Mouse (Mus musculus): ENCODE data around the gene Ldb2.

The Ldb2 gene

DNA sequence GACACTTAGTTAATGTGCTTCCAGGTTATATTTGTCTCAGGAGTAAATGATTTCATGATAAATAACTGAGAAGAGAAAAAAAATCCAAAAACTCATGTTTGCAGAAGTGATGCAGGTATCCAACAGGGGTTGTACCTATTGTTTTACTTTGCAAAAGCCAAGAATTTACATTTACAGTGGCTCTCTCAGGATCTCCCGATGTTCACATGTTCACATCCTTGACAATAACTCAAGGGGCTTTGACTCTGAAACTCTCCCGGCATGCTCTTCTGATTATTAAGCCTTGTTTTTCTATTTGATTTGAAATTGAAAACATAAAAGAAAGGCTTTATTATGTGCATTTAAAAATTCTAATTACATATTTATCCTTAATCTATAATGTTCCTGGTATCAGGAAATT is 260.8 kb downstream of the Ldb2 start:
- no peak for DNase-seq

DNA sequence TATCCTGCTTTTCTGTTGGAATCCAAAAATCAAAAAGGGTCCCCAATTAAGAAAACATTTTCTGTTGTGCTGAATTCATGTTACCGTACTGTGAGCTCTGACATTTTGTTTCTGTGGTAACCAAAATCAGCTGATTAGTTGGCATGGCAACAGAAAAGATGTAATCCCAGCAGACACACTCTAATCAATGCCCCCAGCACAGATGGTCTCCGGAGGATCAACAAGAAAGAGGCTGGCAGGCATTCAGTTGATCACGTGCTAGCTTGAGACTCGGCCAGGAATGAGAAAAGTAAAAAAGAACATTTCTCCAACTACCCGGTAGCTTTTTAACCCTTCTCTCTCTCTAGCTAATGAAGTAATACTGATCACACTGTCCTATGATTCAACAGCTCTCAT is 261.5 kb downstream of the Ldb2 start:
- DNase-seq = peak in 1 of 2 experiments; percentile 15

- no peak for DNase-seq
Measured at GRCm38 (mm10) chr5:44537316-44537999, 262.0 kb downstream of the Ldb2 start.

DNA sequence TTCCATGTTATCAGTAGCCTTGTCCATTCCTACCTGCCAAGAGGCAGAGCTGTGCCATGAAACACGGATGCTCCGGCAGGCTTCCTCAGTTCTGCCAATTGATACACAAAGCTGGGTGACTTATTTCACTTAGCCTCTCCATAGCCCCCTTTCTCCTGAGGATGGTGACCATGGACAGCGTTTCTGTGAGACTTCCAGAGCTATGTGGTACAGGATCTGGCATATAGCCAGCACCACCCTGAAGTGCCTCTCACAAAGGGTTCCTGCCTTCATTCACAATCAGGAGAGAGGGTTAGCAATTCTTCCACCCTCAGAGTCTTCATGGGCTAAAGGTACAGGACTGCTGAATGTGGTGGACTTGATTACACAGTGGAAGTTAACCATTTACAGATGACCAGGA is 270.0 kb downstream of the Ldb2 start:
- no peak for DNase-seq

GRCm38 (mm10) chr5:44529001-44529400 is 270.5 kb downstream of the Ldb2 start:
- DNase-seq = no peak

- DNase-seq = no peak
Measured at GRCm38 (mm10) chr5:44505221-44505620, 294.3 kb downstream of the Ldb2 start.

- no peak for DNase-seq
Measured at GRCm38 (mm10) chr5:44504786-44505185, 294.7 kb downstream of the Ldb2 start.

- no peak for DNase-seq
Measured at GRCm38 (mm10) chr5:44498229-44498628, 301.3 kb downstream of the Ldb2 start.

- peak in 1 of 2 experiments; percentile 11 for DNase-seq
Measured at GRCm38 (mm10) chr5:44496854-44497253, 302.6 kb downstream of the Ldb2 start.

DNA sequence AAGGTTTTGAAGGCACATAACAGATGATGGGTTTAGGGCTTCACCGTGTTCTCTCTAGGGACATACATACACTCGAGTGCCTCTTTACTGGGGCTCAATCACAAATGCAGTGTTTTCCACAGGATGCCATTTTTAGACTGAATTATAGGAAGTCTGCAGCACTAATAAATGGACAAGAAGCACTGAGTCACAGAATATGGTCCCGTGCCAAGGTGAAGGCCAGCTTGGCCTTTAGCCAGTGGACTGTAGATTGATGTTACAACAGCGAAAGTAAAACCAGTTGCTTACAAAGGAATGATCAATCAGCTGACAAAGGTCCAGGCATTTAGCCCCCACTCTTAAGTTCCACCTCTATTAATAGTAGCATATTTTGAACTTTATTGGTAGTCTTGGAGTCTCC is 304.4 kb downstream of the Ldb2 start:
- peak; percentile 76 to 82 for DNase-seq

DNA sequence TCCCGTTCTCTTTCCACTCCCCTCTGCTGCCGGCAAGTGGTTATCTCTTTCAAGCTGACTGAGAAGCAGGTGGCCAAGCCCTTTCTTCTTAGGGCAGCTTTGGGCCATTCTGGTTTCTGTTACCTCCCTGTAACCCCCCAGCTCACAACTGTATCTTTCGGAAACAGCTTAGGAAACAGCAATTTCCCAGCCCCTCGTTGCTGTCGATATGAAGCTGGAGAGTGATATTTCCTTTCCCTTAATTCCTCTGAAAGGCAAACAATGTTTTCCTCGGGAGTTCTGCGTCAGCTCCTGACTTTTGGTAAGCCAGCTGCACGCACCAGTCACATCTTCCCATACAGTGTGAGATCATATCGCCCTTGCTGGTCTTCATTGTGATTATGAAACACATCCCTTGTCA is 305.3 kb downstream of the Ldb2 start:
- peak; percentile 20 to 29 for DNase-seq

DNA sequence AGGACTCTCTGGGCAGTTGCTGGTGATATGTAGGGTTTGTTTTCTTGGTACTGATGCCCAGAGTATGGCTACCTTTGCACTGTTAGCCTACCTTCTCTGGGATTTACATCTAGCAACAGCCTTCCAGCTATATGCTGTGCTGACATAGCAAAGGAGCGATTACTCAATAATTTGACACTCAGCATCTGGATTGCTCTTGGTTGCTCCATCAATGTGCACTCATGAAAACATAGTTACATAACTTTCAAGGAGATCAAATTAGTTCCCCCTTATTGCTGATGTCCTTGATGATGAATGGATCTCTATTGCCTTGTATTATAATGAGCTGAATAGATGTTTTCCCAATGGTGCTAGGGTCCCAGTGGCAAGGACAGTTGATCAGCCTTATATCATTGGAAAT is 308.0 kb downstream of the Ldb2 start:
- no peak for DNase-seq

DNA sequence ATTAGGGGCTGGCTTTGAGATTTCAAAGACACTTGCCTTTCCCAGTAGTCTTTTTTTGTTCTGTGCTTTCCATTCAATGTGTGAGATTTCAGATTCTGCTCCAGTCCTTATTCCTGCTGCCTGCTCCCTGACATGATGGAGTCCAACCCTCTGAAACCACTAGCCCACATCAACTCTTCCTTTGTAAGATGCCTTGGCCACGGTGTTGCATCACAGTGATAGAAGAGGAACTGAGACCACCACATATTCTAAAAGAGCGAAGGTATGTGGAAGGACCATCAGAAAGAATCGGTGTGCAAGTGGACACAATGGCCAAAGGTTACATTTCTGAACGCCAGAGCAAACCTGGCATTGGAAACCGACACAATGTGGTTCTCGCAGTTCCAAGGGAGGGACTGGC is 309.0 kb downstream of the Ldb2 start:
- DNase-seq = no peak

DNA sequence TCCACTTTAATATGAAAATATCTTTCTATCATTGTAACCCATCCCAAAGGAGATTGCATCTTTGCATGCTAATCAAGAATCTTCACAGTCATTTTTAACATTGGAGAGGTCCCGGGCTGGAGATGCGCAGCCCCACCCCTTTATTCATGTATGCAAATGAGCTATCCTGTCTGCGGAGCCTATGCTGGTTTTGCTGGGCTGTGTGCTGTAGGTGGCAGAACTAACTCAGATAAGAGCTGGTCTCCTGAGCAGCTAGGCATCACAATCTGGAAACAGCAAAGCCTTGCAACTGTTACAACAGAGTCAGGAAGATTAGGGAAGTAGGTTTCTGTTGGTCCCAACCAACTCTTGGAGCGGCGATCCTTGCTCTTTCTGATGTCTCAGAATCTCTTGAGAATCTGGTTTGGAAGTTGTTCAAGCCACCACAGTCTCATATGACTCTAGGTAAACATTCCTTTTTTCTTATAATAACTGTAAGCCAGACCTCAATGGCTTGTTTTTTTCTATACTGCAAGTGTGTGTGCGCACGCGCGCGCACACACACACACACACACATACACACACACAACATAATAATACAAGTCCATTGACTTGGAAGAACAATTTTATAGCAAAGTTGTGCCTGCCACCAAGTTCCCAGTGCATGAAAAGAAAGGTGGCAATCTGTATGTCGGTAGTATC is 315.9 kb downstream of the Ldb2 start:
- DNase-seq = peak in 1 of 2 experiments; percentile 8

GRCm38 (mm10) chr5:44481406-44481805 is 318.1 kb downstream of the Ldb2 start:
- DNase-seq = peak in 1 of 2 experiments; percentile 8

- DNase-seq = no peak
Measured at GRCm38 (mm10) chr5:44476356-44476755, 323.1 kb downstream of the Ldb2 start.

GRCm38 (mm10) chr5:44475543-44475942 is 323.9 kb downstream of the Ldb2 start:
- DNase-seq = no peak

GRCm38 (mm10) chr5:44473857-44474762 is 325.4 kb downstream of the Ldb2 start:
- DNase-seq = no peak

- no peak for DNase-seq
Measured at GRCm38 (mm10) chr5:44465238-44465637, 334.2 kb downstream of the Ldb2 start.

Data from kidney, adult 8-10 months (tissue).